Mouse (Mus musculus): ENCODE results near the gene Uvrag. TPM values are rescaled to one million over a fixed set of nuclear protein-coding genes. Genes with fewer than 3 reads are reported as not detected.
A peak's percentile ranks its signal among the peaks of the same experiment; 100 is the strongest.

Uvrag gene
- total RNA-seq, 1 experiment from 2014 or later: 31.4 TPM

DNA sequence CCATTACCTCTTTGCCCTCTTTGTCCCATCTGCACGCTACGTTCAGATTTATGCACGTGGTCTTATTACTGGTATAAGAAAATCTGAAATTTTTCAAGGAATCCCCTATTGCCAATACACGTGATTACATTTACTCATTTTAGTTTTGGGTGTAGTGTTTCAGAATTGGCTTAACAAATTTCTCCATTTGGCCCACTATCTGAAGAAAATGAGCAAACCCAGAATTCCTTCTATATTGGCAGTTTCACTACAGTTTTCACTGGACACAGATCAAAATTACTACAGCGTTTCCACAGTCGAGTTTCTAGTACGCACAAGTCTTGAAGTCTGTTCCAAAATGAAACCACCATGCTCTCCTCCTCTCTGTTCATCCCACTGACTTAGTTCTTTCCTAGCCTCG lies 104.7 kb downstream of the Uvrag start:
- ATAC-seq (replicated peaks; ENCODE audit: low read depth, poor library complexity, severe bottlenecking): no peak

DNA sequence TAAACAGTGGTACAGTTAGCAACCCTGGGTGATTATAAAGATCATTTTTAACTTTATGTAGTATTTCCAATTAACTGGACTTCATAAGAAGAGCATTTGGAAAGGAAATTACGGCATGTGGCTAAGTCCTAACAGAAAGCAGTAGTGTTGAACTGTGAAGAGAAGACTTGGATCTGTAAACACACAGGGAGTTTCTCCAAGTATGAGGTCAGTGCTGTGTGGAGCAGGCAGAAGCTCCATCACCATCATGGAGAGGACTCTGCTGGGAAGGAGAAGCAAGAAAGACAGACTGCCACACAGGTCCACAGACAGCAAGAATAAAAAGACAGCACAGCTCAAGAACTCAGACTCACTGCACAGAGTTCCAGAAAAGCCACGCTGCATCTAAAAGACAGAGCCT lies 106.0 kb downstream of the Uvrag start:
- no peak for ATAC-seq (replicated peaks; ENCODE audit: low read depth, poor library complexity, severe bottlenecking)

DNA sequence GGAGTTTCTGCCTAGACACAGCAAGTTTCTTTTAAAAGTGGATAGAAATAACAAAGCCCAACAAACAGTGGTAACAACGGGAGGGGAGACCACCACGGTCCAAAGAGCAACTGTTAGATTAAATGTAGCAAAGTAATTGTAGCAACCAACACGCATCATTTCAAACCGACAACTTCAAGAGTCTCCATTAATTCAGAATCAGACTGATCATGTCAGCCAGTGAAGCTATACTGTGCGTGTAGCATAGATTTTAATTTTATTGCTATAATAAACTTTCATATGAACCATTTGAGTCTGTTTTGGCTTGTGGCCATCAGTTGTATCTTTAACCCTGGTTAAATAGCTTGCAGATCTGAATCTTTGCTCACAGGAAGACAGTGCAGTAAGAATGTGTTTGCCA lies 107.1 kb downstream of the Uvrag start:
- ATAC-seq (replicated peaks; ENCODE audit: low read depth, poor library complexity, severe bottlenecking): no peak

DNA sequence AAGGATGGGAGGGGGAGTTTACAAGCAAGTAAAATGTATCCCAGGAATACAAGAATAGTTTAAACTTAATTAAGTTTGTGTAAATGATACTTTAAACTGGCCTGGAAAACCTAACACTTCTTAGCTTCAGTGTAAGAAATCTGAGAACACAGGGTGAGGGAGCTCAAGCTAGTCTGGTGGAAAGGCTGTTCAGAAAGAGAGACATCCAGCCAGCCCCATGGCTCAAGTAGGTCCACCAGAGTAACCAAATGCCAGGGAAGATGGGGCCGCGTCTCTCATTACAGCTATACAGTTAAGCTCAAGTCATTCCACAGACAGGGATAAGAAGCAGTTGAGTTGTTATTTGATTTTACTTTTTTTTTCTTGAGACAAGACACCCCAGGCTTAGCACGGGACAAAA lies 107.6 kb downstream of the Uvrag start:
- ATAC-seq (replicated peaks; ENCODE audit: low read depth, poor library complexity, severe bottlenecking): no peak

DNA sequence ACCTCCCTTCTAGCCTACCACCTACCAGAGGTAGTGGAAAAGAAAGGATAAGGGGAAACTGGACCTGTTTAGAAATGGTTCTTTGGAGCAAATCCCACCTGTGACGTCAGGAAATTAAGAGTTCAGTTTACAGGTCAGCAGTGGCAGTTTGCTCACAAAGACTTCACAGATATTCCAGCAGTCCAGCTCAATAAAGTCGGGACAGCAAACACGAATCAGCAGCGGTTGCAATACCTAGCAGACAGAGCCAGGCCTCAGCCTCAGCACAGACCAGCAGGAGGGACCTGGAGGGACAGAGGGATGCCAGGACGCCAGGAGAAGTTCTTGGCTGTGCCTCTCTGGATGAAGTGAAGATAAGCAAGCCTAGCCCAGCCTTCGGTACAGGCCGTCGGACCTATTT lies 108.9 kb downstream of the Uvrag start:
- ATAC-seq (replicated peaks; ENCODE audit: low read depth, poor library complexity, severe bottlenecking): no peak

DNA sequence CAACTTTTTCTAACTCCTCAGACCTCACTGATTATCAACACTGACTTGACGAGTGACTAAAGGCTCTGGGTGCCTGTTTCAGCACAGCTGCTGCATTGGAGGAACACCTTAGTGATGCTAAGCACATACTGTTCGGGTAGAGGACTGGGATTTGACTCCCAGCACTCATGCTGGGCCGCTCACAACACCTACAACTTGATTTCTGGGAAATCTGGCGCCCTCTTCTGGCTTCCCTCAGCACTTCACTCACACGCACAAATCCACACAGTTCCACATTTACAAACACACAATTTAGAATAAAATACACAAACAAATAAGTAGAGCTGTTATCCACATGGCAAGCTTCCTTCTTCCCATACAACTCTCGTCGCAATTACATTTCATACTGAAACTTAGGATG lies 112.8 kb downstream of the Uvrag start:
- no peak for ATAC-seq (replicated peaks; ENCODE audit: low read depth, poor library complexity, severe bottlenecking)

DNA sequence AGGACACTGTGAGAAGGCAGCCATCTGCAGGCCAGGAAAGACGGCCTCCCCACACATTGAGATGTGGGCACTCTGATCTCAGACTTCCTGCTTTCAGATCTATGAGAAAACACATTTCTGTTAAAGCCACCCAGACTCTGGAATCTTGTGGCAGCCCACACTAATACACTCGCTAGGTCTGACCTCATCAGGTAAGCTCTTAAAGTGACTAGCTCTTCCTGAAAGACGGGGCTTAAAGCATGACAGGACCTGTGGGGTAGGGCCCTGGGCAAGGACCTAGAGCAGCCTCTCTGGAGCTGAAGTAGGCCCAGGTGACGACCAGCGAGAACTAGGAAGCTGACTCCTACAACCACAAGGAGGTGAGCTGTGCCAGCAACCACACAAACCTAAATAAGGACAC lies 113.8 kb downstream of the Uvrag start:
- peak; percentile 82 for ATAC-seq (replicated peaks; ENCODE audit: low read depth, poor library complexity, severe bottlenecking)

DNA sequence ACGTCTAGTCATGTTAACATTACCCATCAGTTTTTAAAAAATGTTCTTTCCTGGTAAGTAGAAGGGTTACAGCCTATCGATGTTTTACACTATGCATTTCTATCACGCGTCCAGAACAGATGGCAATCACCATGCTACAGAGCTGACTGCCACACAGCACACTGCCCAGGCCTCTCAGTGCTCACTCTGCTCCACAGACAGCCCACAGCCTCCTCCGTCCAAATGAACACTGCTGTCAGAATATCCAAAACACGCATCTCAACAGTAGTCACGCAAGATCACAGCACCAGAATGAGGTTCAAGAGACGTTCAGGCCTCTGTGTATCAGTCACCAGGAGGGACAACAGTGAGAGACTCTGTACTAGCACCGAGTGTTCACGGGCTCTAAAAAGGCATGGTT lies 115.0 kb downstream of the Uvrag start:
- no peak for ATAC-seq (replicated peaks; ENCODE audit: low read depth, poor library complexity, severe bottlenecking)

DNA sequence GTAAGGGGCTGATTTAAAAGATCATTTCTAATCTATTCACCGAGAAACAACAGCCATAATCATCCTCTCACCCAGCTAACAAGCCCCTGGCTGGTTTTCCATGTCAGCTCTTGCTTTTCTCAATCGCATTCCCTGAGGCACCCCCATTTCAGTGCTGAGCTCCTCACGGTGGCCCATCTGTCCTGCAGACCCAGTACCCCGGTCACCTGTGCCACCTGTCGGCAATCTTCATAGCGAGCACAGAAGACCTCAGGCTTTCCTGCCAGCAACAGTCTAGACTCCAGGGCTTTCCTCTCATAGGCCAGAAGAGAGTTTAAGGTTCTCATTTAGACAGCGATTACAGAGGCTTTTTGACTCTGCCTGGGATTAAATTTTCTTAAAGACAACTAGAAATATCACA lies 115.7 kb downstream of the Uvrag start:
- no peak for ATAC-seq (replicated peaks; ENCODE audit: low read depth, poor library complexity, severe bottlenecking)

DNA sequence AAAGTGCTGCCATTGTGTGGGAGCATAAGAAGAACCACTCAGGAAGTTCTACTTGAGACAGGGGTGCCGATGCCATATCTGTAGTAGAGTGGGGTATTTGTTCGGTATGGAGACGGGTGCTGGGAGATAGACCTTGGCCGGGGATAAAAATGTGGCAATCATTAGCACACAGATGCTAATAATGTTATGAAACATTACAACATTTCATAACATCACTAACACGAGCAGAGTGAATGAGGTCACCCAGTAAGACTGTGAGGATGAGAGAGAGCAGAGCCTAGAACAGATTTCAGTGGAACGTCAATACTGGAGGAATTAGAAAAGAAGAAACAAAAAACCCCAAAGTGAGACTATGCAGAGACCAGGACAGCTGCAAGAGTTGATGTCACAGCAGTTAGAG lies 116.2 kb downstream of the Uvrag start:
- no peak for ATAC-seq (replicated peaks; ENCODE audit: low read depth, poor library complexity, severe bottlenecking)

DNA sequence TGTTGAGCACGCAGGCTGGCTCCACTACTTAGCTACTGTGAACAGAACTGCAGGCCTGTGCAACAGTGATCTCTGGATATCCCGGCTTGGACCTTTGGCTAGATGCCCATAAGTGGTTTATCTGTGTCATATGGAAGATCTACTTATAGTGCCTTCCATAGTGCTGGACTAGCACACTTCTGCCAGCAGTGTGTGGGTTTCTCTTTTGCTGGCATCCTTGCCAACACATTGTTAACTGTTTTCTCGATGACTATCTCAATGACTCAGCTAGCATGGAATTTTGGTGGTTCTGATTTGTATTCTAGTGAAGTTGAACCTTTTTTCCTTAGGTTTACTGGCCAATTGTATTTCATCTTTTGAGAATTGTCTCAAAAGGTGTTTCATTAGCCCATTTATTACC lies 117.0 kb downstream of the Uvrag start:
- no peak for ATAC-seq (replicated peaks; ENCODE audit: low read depth, poor library complexity, severe bottlenecking)

DNA sequence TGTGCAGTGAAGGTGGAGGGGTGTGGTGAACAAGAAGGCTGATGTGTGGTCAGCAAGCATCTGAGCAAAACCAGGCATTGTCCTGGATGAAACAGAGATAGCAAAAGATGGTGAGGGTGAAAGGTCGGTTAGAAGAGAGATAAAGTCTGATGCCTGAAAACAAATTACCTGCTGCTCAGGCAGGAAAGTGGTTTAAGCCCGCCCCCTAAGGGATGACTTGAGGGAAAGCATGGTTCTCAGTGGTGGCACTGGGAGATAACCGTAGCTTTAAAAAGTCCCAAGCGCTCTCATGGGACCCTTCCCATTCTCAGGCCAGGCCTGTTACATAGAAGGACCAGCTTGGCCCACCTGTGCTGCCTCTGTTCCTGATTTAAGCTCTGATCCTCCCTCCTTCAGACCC lies 119.7 kb downstream of the Uvrag start:
- ATAC-seq (replicated peaks; ENCODE audit: low read depth, poor library complexity, severe bottlenecking): no peak

DNA sequence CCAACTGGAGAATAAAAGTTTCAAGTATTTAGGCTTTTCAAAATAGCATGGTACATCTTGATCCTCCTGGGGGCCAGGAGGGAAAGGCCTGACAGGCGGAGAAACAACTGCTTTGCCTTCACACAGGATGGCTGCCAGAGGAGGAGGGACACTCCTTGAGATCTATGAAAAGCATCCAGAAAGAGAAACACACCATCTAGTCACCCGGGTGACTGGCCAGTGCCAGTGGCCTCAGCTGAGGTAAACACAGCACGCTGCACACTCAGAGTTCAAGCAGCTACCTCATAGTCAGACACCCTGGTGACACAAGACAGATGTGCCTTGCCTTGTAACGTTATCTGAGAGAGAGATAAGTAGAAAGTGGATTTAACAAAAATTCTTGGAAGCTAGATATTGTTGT lies 120.6 kb downstream of the Uvrag start:
- ATAC-seq (replicated peaks; ENCODE audit: low read depth, poor library complexity, severe bottlenecking): no peak

DNA sequence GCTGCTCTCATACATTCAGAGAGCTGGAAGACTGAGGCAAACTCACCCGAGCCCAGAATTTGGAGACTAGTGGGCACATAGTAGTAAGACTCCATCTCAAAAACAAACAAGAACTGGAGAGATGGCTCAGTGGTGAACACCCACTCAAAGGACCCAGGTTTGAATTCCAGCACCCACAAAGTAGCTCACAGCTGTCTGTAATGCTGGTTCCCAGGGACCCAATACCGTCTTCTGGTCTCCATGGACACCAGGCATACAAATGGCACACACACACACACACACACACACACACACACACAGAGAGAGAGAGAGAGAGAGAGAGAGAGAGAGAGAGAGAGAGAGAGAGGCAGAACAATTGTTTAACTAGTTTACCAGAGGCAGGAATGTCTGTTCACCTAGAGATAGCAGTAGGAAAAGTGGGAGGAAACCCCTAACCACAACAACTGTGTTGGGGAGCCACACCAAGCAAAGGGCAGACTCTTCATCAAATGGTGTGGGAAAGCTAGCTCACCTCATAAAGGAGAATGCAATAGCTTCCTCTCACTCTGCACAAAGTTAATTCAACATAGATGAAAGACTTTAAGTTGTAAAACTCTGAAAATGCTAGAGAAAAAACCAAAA lies 123.6 kb downstream of the Uvrag start:
- ATAC-seq (replicated peaks; ENCODE audit: low read depth, poor library complexity, severe bottlenecking): peak; percentile 70

DNA sequence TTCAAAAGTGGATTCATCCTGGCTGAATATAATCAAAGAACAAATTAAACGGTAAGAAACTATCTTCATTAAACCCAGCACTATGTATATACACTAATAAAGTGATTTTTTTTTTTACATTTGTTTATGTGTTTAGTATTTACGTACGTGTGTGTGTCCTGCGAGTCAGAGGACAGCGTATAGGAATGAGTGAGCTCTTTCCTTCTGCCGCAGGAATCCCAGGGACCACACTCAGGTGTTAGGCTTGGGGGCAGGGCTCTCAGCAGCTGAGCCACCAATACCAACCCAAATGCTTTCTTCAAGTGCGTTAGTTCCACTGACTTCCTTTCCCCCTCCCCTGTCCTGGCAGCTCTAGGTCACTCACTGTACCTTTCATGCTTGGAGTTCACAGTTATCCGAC lies 125.0 kb downstream of the Uvrag start:
- ATAC-seq (replicated peaks; ENCODE audit: low read depth, poor library complexity, severe bottlenecking): no peak

DNA sequence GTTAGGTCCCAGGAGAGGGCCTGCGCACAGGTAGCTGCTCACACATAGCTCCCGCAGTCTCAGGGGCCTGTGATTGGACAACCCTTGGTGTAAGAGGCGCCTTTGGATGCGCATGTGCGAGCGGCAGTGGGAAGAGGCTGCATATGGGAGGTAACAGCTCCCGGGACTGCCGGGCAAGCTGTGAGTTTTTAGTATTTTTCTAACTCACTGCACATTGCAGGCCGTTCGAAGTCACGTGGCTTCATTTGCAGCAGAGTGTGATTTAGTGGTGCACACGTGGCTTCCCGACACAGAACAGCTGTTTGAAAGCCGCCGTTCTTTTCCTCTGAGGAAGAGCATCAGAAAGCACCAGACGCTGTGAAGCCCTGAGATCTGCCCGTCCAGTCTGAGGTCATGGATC lies 125.5 kb downstream of the Uvrag start:
- no peak for ATAC-seq (replicated peaks; ENCODE audit: low read depth, poor library complexity, severe bottlenecking)

DNA sequence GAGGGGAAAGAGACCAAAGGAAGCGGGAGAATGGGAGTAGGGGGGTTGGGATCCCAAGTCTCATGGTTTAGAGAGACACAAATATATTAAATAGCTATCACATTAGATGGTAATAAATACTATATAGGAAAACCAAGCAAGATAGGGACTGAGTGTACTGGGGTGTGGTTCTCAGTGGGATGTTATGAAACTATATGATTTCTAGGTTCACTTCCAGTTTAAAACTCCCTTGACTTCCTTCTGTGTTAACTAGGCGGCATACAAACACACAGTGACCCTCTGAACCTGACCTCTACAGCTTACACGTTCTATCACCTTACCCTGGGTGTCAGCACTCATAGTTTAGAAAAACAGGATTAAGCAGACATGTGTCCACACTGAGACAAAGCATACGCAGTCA lies 126.3 kb downstream of the Uvrag start:
- no peak for ATAC-seq (replicated peaks; ENCODE audit: low read depth, poor library complexity, severe bottlenecking)

DNA sequence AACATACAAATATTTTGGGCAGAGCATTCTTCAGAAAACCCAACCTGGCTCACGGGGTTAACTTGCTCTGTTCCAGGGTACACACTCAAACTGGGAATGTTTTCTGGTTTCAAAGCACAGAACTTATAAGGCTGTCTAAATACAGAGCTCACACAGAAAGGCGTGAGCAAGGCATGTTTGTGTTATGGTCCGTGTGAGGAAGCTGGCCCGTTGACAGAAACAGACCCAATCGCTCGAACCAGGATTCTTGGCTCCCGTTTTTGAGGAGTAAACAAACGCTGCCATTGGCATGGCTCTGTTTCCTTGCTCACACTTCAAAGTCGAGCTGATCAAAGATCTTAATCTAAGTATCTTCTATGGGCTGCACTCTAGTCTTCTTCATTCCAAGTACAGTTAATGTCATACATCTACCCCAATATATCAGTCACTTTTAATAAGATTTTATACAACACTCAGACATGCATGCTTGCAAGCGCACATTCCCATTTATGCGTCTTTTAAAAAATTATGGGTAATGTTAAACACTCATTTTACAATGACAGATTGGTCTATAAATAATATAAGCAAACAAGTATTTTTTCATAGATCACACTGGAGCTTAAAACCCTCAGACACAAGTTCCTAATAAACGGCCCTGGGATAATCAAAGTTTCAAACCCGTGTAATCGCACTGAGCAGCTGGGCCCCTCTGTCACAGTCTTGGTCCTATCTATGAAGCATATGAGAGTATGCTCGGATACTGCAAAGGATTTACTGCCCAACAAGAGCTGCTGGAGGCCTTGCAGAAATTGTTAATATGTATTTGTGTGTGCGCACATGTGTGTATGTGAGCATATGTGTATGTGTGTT lies 133.2 kb downstream of the Uvrag start:
- no peak for ATAC-seq (replicated peaks; ENCODE audit: low read depth, poor library complexity, severe bottlenecking)

DNA sequence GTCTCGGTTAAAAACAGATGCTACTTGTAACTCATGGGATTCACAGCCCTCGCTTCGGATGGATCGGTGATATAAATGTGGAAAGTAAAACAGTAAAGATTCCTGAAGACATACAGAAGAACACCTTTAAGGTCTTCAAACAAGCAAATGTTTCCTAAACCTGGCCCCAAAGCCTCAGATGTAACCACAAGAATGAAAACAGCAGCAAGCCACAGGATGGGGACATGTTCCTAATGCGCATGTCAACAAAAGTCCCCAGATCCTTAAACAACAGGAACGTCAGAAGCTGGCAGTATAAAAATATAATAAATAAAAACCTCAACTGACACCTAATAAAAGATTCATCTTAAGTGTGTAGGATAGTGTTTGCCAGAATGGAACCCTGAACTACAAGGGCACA lies 137.7 kb downstream of the Uvrag start:
- ATAC-seq (replicated peaks; ENCODE audit: low read depth, poor library complexity, severe bottlenecking): no peak

DNA sequence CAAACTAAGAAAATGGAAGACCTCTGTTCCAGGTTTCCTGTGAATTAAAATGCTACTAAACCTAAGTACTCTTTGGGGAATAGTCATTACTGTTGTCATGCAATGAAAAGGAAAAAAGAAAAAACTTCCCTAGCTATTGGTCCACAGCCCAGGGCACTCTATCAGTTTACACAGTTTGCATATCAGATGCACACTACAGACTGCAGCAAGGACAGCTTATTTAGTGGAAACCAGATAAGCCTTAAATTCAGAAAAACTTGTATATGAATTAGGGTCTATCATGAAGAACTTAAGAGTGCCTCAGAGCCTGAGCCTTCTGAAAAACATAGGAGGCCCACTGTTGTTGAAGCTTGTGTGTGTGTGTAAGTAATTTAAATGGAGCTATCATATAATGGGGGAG lies 142.2 kb downstream of the Uvrag start:
- ATAC-seq (replicated peaks; ENCODE audit: low read depth, poor library complexity, severe bottlenecking): no peak

DNA sequence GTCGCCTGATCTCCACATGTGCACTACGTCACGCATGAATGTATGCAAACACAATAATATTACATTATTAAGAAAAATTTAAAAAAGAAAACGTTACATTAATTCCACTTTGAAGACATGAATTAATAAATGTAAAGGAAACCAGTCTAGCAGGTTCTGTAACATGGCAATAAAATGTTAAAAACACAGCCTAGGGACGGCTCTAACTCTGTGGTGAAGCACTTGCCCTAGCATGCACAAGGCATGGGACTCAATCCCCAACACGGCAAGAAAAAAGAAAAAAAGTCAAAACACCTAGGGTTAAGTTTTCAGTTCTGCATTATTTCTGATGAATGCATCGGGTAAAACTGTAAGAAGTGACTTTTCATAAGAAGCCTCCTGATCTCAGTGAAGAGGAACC lies 143.2 kb downstream of the Uvrag start:
- no peak for ATAC-seq (replicated peaks; ENCODE audit: low read depth, poor library complexity, severe bottlenecking)

DNA sequence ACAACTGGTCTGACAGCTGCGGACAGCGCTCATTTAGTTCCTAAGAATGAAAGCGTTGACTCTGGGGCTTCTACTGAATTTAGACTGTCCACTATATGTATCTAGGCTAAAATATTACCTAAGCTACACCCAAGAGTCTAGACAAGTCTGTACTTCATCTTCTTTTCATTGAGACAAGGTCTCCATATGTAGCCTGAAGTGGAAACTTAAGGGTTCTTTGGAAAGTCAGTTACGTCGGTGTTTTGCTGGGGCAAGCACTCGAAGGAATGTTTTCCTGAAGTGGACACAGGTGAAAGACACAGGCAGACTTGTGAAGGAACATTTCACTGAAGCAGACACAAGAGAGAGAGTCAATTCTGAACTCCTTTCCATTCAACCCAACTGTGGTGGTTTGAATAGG lies 144.2 kb downstream of the Uvrag start:
- ATAC-seq (replicated peaks; ENCODE audit: low read depth, poor library complexity, severe bottlenecking): no peak
